Mouse (Mus musculus): ENCODE data around the gene Glyctk. TPM values are rescaled to one million over a fixed set of nuclear protein-coding genes. Genes with fewer than 3 reads are reported as not detected.
A peak's percentile ranks its signal among the peaks of the same experiment; 100 is the strongest.

Glyctk gene
- total RNA-seq, 1 experiment: 3.2 TPM

DNA sequence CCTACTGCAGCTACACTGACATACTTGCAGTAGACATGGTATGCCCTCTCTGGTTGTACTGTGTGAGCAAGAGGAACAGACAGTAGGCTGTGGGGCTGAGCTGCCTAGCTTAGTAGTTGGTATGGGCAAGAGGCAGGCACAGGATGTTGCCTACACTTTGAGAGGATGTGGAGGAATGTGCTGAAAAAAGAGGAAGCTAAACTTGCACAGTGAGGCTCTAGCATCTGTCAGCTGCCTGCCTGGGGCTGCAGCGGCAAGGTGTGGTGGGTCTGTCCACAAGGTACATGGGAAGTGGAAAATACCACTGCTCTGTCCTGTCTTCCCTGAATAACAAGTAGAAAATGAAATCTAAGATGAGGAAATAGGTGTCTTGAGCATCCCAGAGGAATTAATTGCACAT is 35.1 kb upstream of the Glyctk start:
- in situ Hi-C loops (cut with MboI; ENCODE audit: low sequenced_read_pairs in 2 of 2, unreplicated experiment in 2 of 2): no loop called here
- Histone ChIP-seq H3K9ac (ENCODE audit: insufficient read depth, low read depth, low read length, poor library complexity, severe bottlenecking) (no peak overlapping the region), H3K36me3 (ENCODE audit: control insufficient read depth, insufficient read depth, low read length, poor library complexity, severe bottlenecking) (peaks cover 61% of the 10 kb centered on the region)

DNA sequence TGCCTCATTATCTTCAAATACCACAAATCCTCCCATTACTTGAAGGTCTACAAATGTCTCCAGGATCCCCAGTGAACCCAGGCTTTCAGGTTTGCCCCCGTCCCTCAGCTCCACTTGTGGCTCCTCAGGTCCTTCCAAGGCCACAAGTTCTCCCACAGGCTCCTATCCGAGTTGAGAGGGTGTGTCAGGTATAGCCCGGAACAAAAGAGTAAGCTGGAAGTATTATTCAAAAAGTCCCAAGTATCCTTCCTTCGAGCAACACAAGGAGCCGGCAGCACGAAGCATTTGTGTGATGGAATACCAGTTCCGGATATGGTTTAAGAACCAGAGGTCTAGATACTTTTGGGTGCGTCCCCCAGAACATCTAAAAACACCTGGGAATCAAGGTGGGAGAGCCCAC is 34.1 kb upstream of the Glyctk start:
- Histone ChIP-seq H3K9ac (ENCODE audit: insufficient read depth, low read depth, low read length, poor library complexity, severe bottlenecking) (no peak overlapping the region), H3K27ac (ENCODE audit: insufficient read depth, low read depth, low read length, poor library complexity, severe bottlenecking) (0 out of 2 replicates have a peak overlapping the region, but pooled peaks have one; percentile 6), H3K4me1 (ENCODE audit: control insufficient read depth in 2 of 2, insufficient read depth in 2 of 2, low read length in 2 of 2, poor library complexity in 1 of 2) (no peaks in the 10 kb centered on the region; a peak in 1 of 4 replicates), H3K9me3 (ENCODE audit: control insufficient read depth, insufficient read depth, low read depth, low read length) (no peaks in the 10 kb centered on the region), H3K4me3 (ENCODE audit: insufficient read depth in 1 of 2, low read depth in 1 of 2, low read length in 2 of 2, poor library complexity in 1 of 2, severe bottlenecking in 1 of 2) (no peak overlapping the region), H3K36me3 (ENCODE audit: control insufficient read depth, insufficient read depth, low read length, poor library complexity, severe bottlenecking) (peaks cover 60% of the 10 kb centered on the region)
- DNase-seq (ENCODE audit: low read depth, low spot score): no peak
- TF ChIP-seq HCFC1 (IDR thresholded peaks at IDR 0.05; ENCODE audit: borderline replicate concordance, insufficient read depth, low read length) (no peak), ZC3H11A (IDR thresholded peaks at IDR 0.05; ENCODE audit: borderline replicate concordance, low read depth, low read length) (no peak), CHD2 (IDR thresholded peaks at IDR 0.05; ENCODE audit: low read depth, low read length) (no peak), ZNF384 (IDR thresholded peaks at IDR 0.05; ENCODE audit: low read depth, low read length) (no peak), MAFK (IDR thresholded peaks at IDR 0.05; ENCODE audit: insufficient read depth, low read depth, low read length) (no peak)
- in situ Hi-C loops (cut with MboI; ENCODE audit: low sequenced_read_pairs in 2 of 2, unreplicated experiment in 2 of 2): no loop called here

More for the DNA sequence above, 35.1 kb upstream of the Glyctk start:
- no peaks in the 10 kb centered on the region for H3K9me3 ChIP-seq (ENCODE audit: control insufficient read depth, insufficient read depth, low read depth, low read length)
- no peak for DNase-seq (ENCODE audit: low read depth, low spot score)
- TF ChIP-seq ZNF384 (IDR thresholded peaks at IDR 0.05; ENCODE audit: low read depth, low read length) (no peak), ZC3H11A (IDR thresholded peaks at IDR 0.05; ENCODE audit: borderline replicate concordance, low read depth, low read length) (no peak), HCFC1 (IDR thresholded peaks at IDR 0.05; ENCODE audit: borderline replicate concordance, insufficient read depth, low read length) (no peak), MAFK (IDR thresholded peaks at IDR 0.05; ENCODE audit: insufficient read depth, low read depth, low read length) (no peak), CHD2 (IDR thresholded peaks at IDR 0.05; ENCODE audit: low read depth, low read length) (no peak)
- H3K4me3 ChIP-seq (ENCODE audit: insufficient read depth in 1 of 2, low read depth in 1 of 2, low read length in 2 of 2, poor library complexity in 1 of 2, severe bottlenecking in 1 of 2): no peak overlapping the region
- H3K27ac ChIP-seq (ENCODE audit: insufficient read depth, low read depth, low read length, poor library complexity, severe bottlenecking): no peak overlapping the region
- H3K4me1 ChIP-seq (ENCODE audit: control insufficient read depth in 2 of 2, insufficient read depth in 2 of 2, low read length in 2 of 2, poor library complexity in 1 of 2): peaks cover 0 to 3% of the 10 kb centered on the region in 2 experiments; a peak in 1 of 4 replicates

DNA sequence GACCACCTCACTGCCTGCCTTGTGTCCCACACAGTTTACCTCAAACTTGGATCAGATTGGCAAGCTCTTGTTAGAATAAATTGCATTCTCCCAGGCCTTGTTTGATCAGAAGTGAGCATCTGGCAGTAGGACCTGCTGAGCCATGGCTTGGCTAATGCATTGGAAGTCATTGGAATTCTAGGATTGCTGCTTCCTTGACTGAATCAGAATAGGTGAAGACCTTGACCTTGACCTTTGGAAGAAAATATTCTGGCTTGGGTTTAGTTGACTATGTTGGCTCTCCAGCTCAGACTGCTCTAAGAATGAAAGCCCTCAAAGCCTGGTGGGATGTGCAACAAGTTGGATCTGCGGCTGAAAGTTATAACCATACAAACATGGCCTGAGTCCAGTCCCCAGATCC is 33.4 kb upstream of the Glyctk start:
- in situ Hi-C loops (cut with MboI; ENCODE audit: low sequenced_read_pairs in 2 of 2, unreplicated experiment in 2 of 2): no loop called here
- H3K27ac ChIP-seq (ENCODE audit: insufficient read depth, low read depth, low read length, poor library complexity, severe bottlenecking): no peak overlapping the region
- DNase-seq (ENCODE audit: low read depth, low spot score): no peak
- H3K4me3 ChIP-seq (ENCODE audit: insufficient read depth in 1 of 2, low read depth in 1 of 2, low read length in 2 of 2, poor library complexity in 1 of 2, severe bottlenecking in 1 of 2): no peak overlapping the region
- H3K4me1 ChIP-seq (ENCODE audit: control insufficient read depth in 2 of 2, insufficient read depth in 2 of 2, low read length in 2 of 2, poor library complexity in 1 of 2): no peaks in the 10 kb centered on the region; a peak in 1 of 4 replicates
- no peak overlapping the region for H3K9ac ChIP-seq (ENCODE audit: insufficient read depth, low read depth, low read length, poor library complexity, severe bottlenecking)
- H3K9me3 ChIP-seq (ENCODE audit: control insufficient read depth, insufficient read depth, low read depth, low read length): no peaks in the 10 kb centered on the region
- TF ChIP-seq HCFC1 (IDR thresholded peaks at IDR 0.05; ENCODE audit: borderline replicate concordance, insufficient read depth, low read length) (no peak), ZNF384 (IDR thresholded peaks at IDR 0.05; ENCODE audit: low read depth, low read length) (no peak), CHD2 (IDR thresholded peaks at IDR 0.05; ENCODE audit: low read depth, low read length) (no peak), MAFK (IDR thresholded peaks at IDR 0.05; ENCODE audit: insufficient read depth, low read depth, low read length) (no peak), ZC3H11A (IDR thresholded peaks at IDR 0.05; ENCODE audit: borderline replicate concordance, low read depth, low read length) (no peak)
- H3K36me3 ChIP-seq (ENCODE audit: control insufficient read depth, insufficient read depth, low read length, poor library complexity, severe bottlenecking): peaks cover 60% of the 10 kb centered on the region

DNA sequence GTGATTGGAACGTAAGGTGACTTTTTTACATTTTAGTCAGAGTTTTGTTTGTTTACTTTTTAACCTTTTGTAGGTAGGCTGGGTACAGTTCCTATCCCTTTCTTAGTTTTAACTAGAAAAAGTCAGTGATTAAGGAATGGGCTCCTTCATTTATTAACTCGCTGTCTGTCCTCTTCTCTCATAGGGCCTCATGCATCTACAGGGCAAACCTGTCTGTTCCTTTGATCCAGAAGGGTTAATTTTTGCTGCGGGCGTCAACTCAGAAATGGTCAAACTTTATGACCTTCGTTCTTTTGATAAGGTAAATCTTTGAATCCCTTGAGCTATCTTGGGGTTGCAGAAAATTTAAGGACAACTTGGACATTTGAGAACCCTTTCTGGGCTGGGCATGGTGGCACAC is 26.1 kb upstream of the Glyctk start:
- Histone ChIP-seq H3K4me1 (ENCODE audit: control insufficient read depth in 2 of 2, insufficient read depth in 2 of 2, low read length in 2 of 2, poor library complexity in 1 of 2) (peaks cover 0 to 3% of the 10 kb centered on the region in 2 experiments; a peak in 2 of 4 replicates), H3K27ac (ENCODE audit: insufficient read depth, low read depth, low read length, poor library complexity, severe bottlenecking) (no peak overlapping the region), H3K36me3 (ENCODE audit: control insufficient read depth, insufficient read depth, low read length, poor library complexity, severe bottlenecking) (peaks cover 56% of the 10 kb centered on the region), H3K9ac (ENCODE audit: insufficient read depth, low read depth, low read length, poor library complexity, severe bottlenecking) (no peak overlapping the region), H3K9me3 (ENCODE audit: control insufficient read depth, insufficient read depth, low read depth, low read length) (no peaks in the 10 kb centered on the region), H3K4me3 (ENCODE audit: insufficient read depth in 1 of 2, low read depth in 1 of 2, low read length in 2 of 2, poor library complexity in 1 of 2, severe bottlenecking in 1 of 2) (no peak overlapping the region)
- in situ Hi-C loops (cut with MboI; ENCODE audit: low sequenced_read_pairs in 2 of 2, unreplicated experiment in 2 of 2): no loop called here
- TF ChIP-seq ZC3H11A (IDR thresholded peaks at IDR 0.05; ENCODE audit: borderline replicate concordance, low read depth, low read length): no peak
- no peak for TF ChIP-seq HCFC1 (IDR thresholded peaks at IDR 0.05; ENCODE audit: borderline replicate concordance, insufficient read depth, low read length)
- no peak for TF ChIP-seq CHD2 (IDR thresholded peaks at IDR 0.05; ENCODE audit: low read depth, low read length)
- no peak for TF ChIP-seq ZNF384 (IDR thresholded peaks at IDR 0.05; ENCODE audit: low read depth, low read length)
- no peak for TF ChIP-seq MAFK (IDR thresholded peaks at IDR 0.05; ENCODE audit: insufficient read depth, low read depth, low read length)
- no peak for DNase-seq (ENCODE audit: low read depth, low spot score)

GRCm38 (mm10) chr9:106182146-106182545 is 24.2 kb upstream of the Glyctk start:
- peaks cover 55% of the 10 kb centered on the region for H3K36me3 ChIP-seq (ENCODE audit: control insufficient read depth, insufficient read depth, low read length, poor library complexity, severe bottlenecking)
- H3K27ac ChIP-seq (ENCODE audit: insufficient read depth, low read depth, low read length, poor library complexity, severe bottlenecking): no peak overlapping the region
- DNase-seq (ENCODE audit: low read depth, low spot score): no peak
- TF ChIP-seq MAFK (IDR thresholded peaks at IDR 0.05; ENCODE audit: insufficient read depth, low read depth, low read length) (no peak), CHD2 (IDR thresholded peaks at IDR 0.05; ENCODE audit: low read depth, low read length) (no peak), ZC3H11A (IDR thresholded peaks at IDR 0.05; ENCODE audit: borderline replicate concordance, low read depth, low read length) (no peak), HCFC1 (IDR thresholded peaks at IDR 0.05; ENCODE audit: borderline replicate concordance, insufficient read depth, low read length) (no peak), ZNF384 (IDR thresholded peaks at IDR 0.05; ENCODE audit: low read depth, low read length) (no peak)
- no peaks in the 10 kb centered on the region for H3K9me3 ChIP-seq (ENCODE audit: control insufficient read depth, insufficient read depth, low read depth, low read length)
- no peak overlapping the region for H3K9ac ChIP-seq (ENCODE audit: insufficient read depth, low read depth, low read length, poor library complexity, severe bottlenecking)
- H3K4me1 ChIP-seq (ENCODE audit: control insufficient read depth in 2 of 2, insufficient read depth in 2 of 2, low read length in 2 of 2, poor library complexity in 1 of 2): peaks cover 6 to 7% of the 10 kb centered on the region in 2 experiments; a peak in 3 of 4 replicates
- in situ Hi-C loops (cut with MboI; ENCODE audit: low sequenced_read_pairs in 2 of 2, unreplicated experiment in 2 of 2): no loop called here
- H3K4me3 ChIP-seq (ENCODE audit: insufficient read depth in 1 of 2, low read depth in 1 of 2, low read length in 2 of 2, poor library complexity in 1 of 2, severe bottlenecking in 1 of 2): no peak overlapping the region

Data from ES-E14 (cell line).